Mouse (Mus musculus): ENCODE data around the gene Gm11127. TPM values are rescaled to one million over a fixed set of nuclear protein-coding genes. Genes with fewer than 3 reads are reported as not detected.
"Not testable (repeated sequence)": the region's sequence is repeated elsewhere in the genome, so short reads cannot be mapped to it uniquely, and the experiment has no call there.

Gene Gm11127
- polyA plus RNA-seq (2015; fragmentation: Nextera tagmentation; extraction: Ambion mirVana), result not detected in 2 replicates

DNA sequence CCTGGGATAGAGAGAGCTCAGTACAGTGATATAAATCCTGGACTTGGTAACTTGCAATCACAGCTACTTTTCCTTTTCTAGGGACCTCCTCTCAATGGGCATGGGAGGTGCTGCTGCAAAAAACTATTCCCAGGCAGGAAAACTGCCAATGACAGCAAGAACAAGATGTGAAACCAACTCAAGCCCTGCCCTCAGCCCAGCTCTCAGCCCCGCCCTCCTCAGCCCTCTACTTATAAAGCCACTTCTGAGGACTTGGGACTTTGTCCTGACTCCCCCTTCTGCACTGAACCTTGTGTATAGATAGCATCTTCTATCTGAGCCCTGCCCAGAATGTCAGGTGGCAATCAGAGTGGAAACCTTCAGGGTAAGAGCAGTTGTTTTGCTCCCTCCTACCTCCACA lies at the start of gene Gm11127:
Gene Gm11127 (minus strand): TSS at position 10 of the 400 bp plus-strand sequence.
- not testable (repeated sequence) for H3K27ac ChIP-seq; ATAC-seq (ENCODE audit: low FRiP score); H3K4me2 ChIP-seq; H3K4me1 ChIP-seq (replicated peaks); H3K4me3 ChIP-seq; H3K9ac ChIP-seq; H3K9me3 ChIP-seq; H3K36me3 ChIP-seq; H3K27me3 ChIP-seq
- 59% methylated on average over 1 of the region's 1 CpGs for WGBS

GRCm38 (mm10) chr17:36102091-36102490 lies 43.9 kb upstream of the Gm11127 start:
- H3K36me3 ChIP-seq; H3K9ac ChIP-seq; H3K27ac ChIP-seq; H3K4me2 ChIP-seq; H3K9me3 ChIP-seq; H3K4me1 ChIP-seq (replicated peaks); H3K4me3 ChIP-seq; H3K27me3 ChIP-seq; ATAC-seq (ENCODE audit: low FRiP score): not testable (repeated sequence)
- WGBS, result 83% methylated on average over 12 of the region's 12 CpGs

- not testable (repeated sequence) for H3K4me2 ChIP-seq; H3K27ac ChIP-seq; H3K27me3 ChIP-seq; H3K9ac ChIP-seq; H3K9me3 ChIP-seq; H3K4me1 ChIP-seq (replicated peaks); H3K4me3 ChIP-seq; ATAC-seq (ENCODE audit: low FRiP score); H3K36me3 ChIP-seq
- WGBS, result 54% methylated on average over 2 of the region's 2 CpGs
Observed at GRCm38 (mm10) chr17:36099603-36100002, 41.4 kb upstream of the Gm11127 start.

- ATAC-seq (ENCODE audit: low FRiP score), result no peak
- Histone ChIP-seq H3K9me3 (no peaks in the 10 kb centered on the region), H3K27ac (no peak overlapping the region), H3K4me1 (replicated peaks) (no peaks in the 10 kb centered on the region), H3K36me3 (no peaks in the 10 kb centered on the region), H3K27me3 (no peaks in the 10 kb centered on the region), H3K9ac (no peak overlapping the region), H3K4me3 (no peak overlapping the region), H3K4me2 (no peak overlapping the region)
- WGBS, result 24% methylated on average over 3 of the region's 3 CpGs
Observed at GRCm38 (mm10) chr17:36093936-36094335, 35.8 kb upstream of the Gm11127 start.

DNA sequence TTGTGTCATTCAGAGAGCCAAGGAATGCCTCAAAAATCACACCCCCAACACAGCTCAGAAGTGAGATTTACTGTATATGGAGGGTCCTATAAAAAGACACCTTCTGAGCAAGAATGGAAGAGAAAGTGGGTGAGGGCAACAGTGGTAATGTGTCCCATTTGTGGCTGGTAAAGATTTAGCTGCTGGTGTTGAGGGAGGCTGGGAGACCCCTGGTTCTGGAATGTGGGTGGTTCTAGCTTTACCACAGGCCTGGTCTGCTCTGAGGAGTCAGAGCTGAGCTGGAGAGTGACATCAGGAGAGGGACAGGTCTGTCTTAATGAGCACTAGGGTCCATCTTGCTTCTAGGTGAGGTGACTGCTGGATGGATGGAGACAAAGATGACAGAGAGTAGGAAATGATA lies 34.3 kb upstream of the Gm11127 start:
- not testable (repeated sequence) for ATAC-seq (ENCODE audit: low FRiP score); H3K4me3 ChIP-seq

GRCm38 (mm10) chr17:36091933-36092332 lies 33.8 kb upstream of the Gm11127 start:
- not testable (repeated sequence) for H3K36me3 ChIP-seq; H3K27ac ChIP-seq; H3K9ac ChIP-seq; H3K9me3 ChIP-seq; ATAC-seq (ENCODE audit: low FRiP score); H3K4me3 ChIP-seq; H3K4me2 ChIP-seq; H3K27me3 ChIP-seq; H3K4me1 ChIP-seq (replicated peaks)
- WGBS, result no CpG with 5 or more reads among the region's 2 CpGs

More for the DNA sequence above, 34.3 kb upstream of the Gm11127 start:
- not testable (repeated sequence) for H3K9ac ChIP-seq; H3K27me3 ChIP-seq; H3K4me2 ChIP-seq; H3K9me3 ChIP-seq; H3K27ac ChIP-seq; H3K36me3 ChIP-seq; H3K4me1 ChIP-seq (replicated peaks)

DNA sequence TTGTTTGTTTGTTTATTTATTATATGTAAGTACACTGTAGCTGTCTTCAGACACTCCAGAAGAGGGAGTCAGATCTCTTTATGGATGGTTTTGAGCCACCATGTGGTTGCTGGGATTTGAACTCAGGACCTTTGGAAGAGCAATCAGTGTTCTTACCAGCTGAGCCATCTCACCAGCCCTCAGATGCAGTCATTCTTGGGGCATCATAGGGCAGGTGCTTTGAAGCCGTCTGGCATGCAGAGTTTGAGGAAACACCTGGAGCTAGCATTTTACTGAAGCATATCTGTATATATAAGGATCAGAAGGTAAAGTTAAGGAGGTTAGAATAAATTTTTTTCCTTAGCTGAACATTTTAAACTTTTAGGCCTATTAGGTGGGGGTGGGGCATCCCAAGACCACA lies 27.8 kb upstream of the Gm11127 start:
- H3K27me3 ChIP-seq, result peaks cover 32% of the 10 kb centered on the region
- H3K4me1 ChIP-seq (replicated peaks), result peaks cover 12% of the 10 kb centered on the region
- H3K9me3 ChIP-seq; H3K27ac ChIP-seq; H3K4me2 ChIP-seq; H3K4me3 ChIP-seq; ATAC-seq (ENCODE audit: low FRiP score); H3K9ac ChIP-seq; H3K36me3 ChIP-seq: not testable (repeated sequence)
- 80% methylated on average over 1 of the region's 1 CpGs for WGBS

GRCm38 (mm10) chr17:36083870-36084451 lies 25.8 kb upstream of the Gm11127 start:
- peak overlapping the region; percentile 94 for H3K4me2 ChIP-seq
- no peaks in the 10 kb centered on the region for H3K9me3 ChIP-seq
- H3K27ac ChIP-seq, result no peak overlapping the region
- peaks cover 12% of the 10 kb centered on the region for H3K4me1 ChIP-seq (replicated peaks)
- peak overlapping the region; percentile 74 for H3K9ac ChIP-seq
- H3K4me3 ChIP-seq, result peak overlapping the region; percentile 54
- WGBS, result under 1% methylated on average over 41 of the region's 42 CpGs
- ATAC-seq (ENCODE audit: low FRiP score), result peak; percentile 72
- H3K36me3 ChIP-seq, result no peaks in the 10 kb centered on the region
- H3K27me3 ChIP-seq, result peaks cover 32% of the 10 kb centered on the region

- Histone ChIP-seq H3K36me3 (no peaks in the 10 kb centered on the region), H3K4me2 (peak overlapping the region; percentile 94), H3K9me3 (no peaks in the 10 kb centered on the region), H3K27ac (no peak overlapping the region), H3K9ac (peak overlapping the region; percentile 74), H3K27me3 (peaks cover 32% of the 10 kb centered on the region), H3K4me3 (peak overlapping the region; percentile 54), H3K4me1 (replicated peaks) (peaks cover 12% of the 10 kb centered on the region)
- WGBS, result under 1% methylated on average over 46 of the region's 46 CpGs
- ATAC-seq (ENCODE audit: low FRiP score), result peak; percentile 77
Observed at GRCm38 (mm10) chr17:36083266-36083869, 25.2 kb upstream of the Gm11127 start.

DNA sequence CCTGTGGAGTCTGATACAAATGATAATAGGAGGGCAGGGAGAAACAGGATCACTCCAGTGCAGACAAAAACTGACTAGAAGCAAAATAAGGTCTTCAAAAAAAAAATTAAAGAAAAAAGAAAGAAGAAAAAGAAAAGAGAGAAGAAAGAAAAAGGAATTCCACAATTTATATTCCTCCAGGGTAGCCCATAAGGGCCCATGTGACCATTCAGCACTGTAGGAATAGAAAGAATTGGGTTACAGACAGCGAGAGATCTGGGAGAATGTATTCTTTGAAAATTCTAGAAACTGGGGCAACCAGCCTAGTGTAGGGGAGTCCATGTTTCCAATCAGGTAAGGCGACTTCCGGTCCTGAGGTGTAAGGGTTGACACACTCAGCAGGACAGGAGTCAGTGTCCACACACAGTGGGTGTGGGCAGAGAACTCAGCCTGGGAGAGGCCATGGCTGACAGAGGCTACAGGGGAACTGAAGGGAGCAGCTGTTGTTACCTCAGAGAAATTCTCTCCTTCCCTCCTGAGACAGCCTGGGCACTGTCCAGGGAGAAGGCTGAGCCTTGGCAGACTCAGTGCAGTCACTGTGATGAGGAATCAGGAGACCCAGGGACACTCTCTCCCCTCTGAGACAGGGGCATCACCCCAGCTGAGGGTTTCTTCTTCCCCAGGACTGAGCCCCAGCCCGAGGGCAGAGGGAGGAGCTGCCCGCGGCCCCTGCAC lies 24.5 kb upstream of the Gm11127 start:
- not testable (repeated sequence) for ATAC-seq (ENCODE audit: low FRiP score)
- 27% methylated on average over 6 of the region's 6 CpGs for WGBS

DNA sequence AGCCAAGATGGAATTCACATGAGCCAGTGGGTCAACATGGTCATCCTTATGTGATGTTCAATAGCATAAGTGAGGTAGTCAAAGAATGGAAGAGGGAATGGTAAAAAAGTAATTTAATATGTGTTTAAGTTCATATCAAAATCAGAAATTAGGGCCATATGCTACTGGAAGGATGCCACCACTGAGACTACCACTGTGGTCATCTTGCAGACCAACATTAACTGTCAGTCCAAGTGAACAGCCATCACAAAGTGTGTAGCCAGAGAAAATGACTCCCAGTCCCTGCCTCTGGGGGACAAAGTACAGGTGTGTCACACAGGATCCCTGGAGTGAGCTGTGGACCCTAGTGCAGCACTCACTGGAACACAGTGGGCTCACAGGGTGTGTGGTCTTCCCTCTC lies 23.7 kb upstream of the Gm11127 start:
- not testable (repeated sequence) for H3K27ac ChIP-seq; ATAC-seq (ENCODE audit: low FRiP score); H3K4me2 ChIP-seq; H3K4me3 ChIP-seq; H3K36me3 ChIP-seq; H3K9me3 ChIP-seq; H3K9ac ChIP-seq
- Histone ChIP-seq H3K4me1 (replicated peaks) (peaks cover 12% of the 10 kb centered on the region), H3K27me3 (peaks cover 32% of the 10 kb centered on the region)

More for the DNA sequence above, 24.5 kb upstream of the Gm11127 start:
- H3K36me3 ChIP-seq, H3K9me3 ChIP-seq, H3K27ac ChIP-seq: not testable (repeated sequence)
- Histone ChIP-seq H3K4me3 (peak overlapping the region; percentile 54), H3K4me1 (replicated peaks) (peaks cover 12% of the 10 kb centered on the region), H3K9ac (peak overlapping the region; percentile 74; the same call in 1 of the 2 replicates), H3K4me2 (peak overlapping the region; percentile 94), H3K27me3 (peaks cover 32% of the 10 kb centered on the region)

- 29% methylated on average over 2 of the region's 2 CpGs for WGBS
- ATAC-seq (ENCODE audit: low FRiP score), result no peak
- Histone ChIP-seq H3K36me3 (no peaks in the 10 kb centered on the region), H3K4me1 (replicated peaks) (no peaks in the 10 kb centered on the region), H3K4me2 (no peak overlapping the region), H3K9me3 (no peaks in the 10 kb centered on the region), H3K27ac (no peak overlapping the region), H3K9ac (no peak overlapping the region), H3K27me3 (0 out of 2 replicates have a peak, but pooled peaks cover 2% of the 10 kb centered on the region), H3K4me3 (no peak overlapping the region)
Observed at GRCm38 (mm10) chr17:36060829-36061228, 2.7 kb upstream of the Gm11127 start.

GRCm38 (mm10) chr17:36057927-36058326 lies 244 bp downstream of the Gm11127 start:
- not testable (repeated sequence) for H3K4me1 ChIP-seq (replicated peaks); ATAC-seq (ENCODE audit: low FRiP score); H3K36me3 ChIP-seq; H3K9ac ChIP-seq; H3K4me3 ChIP-seq; H3K27me3 ChIP-seq; H3K9me3 ChIP-seq; H3K4me2 ChIP-seq; H3K27ac ChIP-seq
- WGBS, result 90% methylated on average over 24 of the region's 25 CpGs

Data from hindbrain, embryonic 13.5 days (tissue).